Mouse (Mus musculus): ENCODE results near the gene Pkd1l3. TPM values are rescaled to one million over a fixed set of nuclear protein-coding genes. Genes with fewer than 3 reads are reported as not detected.

Pkd1l3 gene
- total and polyA plus RNA-seq, 3 experiments: 2.6 to 7.4 TPM; not detected in 1

- Histone ChIP-seq H3K27me3 (ENCODE audit: control insufficient read depth in 1 of 2, insufficient read depth in 2 of 2, low read length in 2 of 2) (no peaks in the 10 kb centered on the region), H3K4me1 (ENCODE audit: control insufficient read depth in 1 of 2, insufficient read depth in 2 of 2, low read length in 2 of 2) (no peaks in the 10 kb centered on the region), H3K27ac (ENCODE audit: control insufficient read depth, low read depth, low read length) (no peak overlapping the region), H3K9ac (ENCODE audit: control insufficient read depth, low read depth, low read length, poor library complexity, severe bottlenecking) (no peak overlapping the region), H3K4me3 (ENCODE audit: control insufficient read depth in 1 of 2, insufficient read depth in 1 of 2, low read depth in 2 of 2, low read length in 2 of 2) (no peak overlapping the region), H3K9me3 (replicated peaks; ENCODE audit: insufficient read depth, low read length) (no peaks in the 10 kb centered on the region), H3K36me3 (ENCODE audit: control insufficient read depth in 1 of 2, insufficient read depth in 2 of 2, low read length in 2 of 2) (no peaks in the 10 kb centered on the region), H3K79me2 (ENCODE audit: control insufficient read depth, insufficient read depth, low read length, poor library complexity) (no peaks in the 10 kb centered on the region)
- no peak for TF ChIP-seq CTCF (IDR thresholded peaks at IDR 0.05 in 2 of 3, conservative IDR thresholded peaks at IDR 0.05 in 1 of 3; ENCODE audit: control insufficient read depth in 1 of 3, insufficient read depth in 1 of 3, low read depth in 2 of 3, low read length in 3 of 3, poor library complexity in 1 of 3, severe bottlenecking in 1 of 3)
- no peak for TF ChIP-seq NRF1 (IDR thresholded peaks at IDR 0.05; ENCODE audit: insufficient read depth, low read depth, low read length, poor library complexity, severe bottlenecking)
- no peak for TF ChIP-seq ZNF384 (IDR thresholded peaks at IDR 0.05; ENCODE audit: low read depth, low read length)
- no peak for TF ChIP-seq MYB (IDR thresholded peaks at IDR 0.05; ENCODE audit: low read depth, low read length)
- no peak for TF ChIP-seq BHLHE40 (IDR thresholded peaks at IDR 0.05; ENCODE audit: borderline replicate concordance, low read depth, low read length)
- no peak for TF ChIP-seq MXI1 (IDR thresholded peaks at IDR 0.05; ENCODE audit: low read depth, low read length)
- no peak for TF ChIP-seq EP300 (IDR thresholded peaks at IDR 0.05; ENCODE audit: low read depth in 1 of 2, low read length in 2 of 2)
- no peak for TF ChIP-seq USF2 (IDR thresholded peaks at IDR 0.05; ENCODE audit: borderline replicate concordance in 1 of 2, insufficient read depth in 1 of 2, low read depth in 1 of 2, low read length in 2 of 2)
- no peak for TF ChIP-seq CHD1 (IDR thresholded peaks at IDR 0.05; ENCODE audit: low read depth, low read length)
- TF ChIP-seq HCFC1 (IDR thresholded peaks at IDR 0.05; ENCODE audit: low read depth, low read length): no peak
- no peak for TF ChIP-seq JUND (IDR thresholded peaks at IDR 0.05; ENCODE audit: low read depth, low read length)
- no peak for TF ChIP-seq GABPA (IDR thresholded peaks at IDR 0.05; ENCODE audit: low read depth, low read length)
- no peak for TF ChIP-seq CHD2 (IDR thresholded peaks at IDR 0.05; ENCODE audit: low read length)
- no peak for TF ChIP-seq GATA1 (IDR thresholded peaks at IDR 0.05; ENCODE audit: low read depth, low read length)
- no peak for TF ChIP-seq TCF12 (IDR thresholded peaks at IDR 0.05; ENCODE audit: low read depth, low read length)
- TF ChIP-seq USF1 (IDR thresholded peaks at IDR 0.05; ENCODE audit: low read depth, low read length): no peak
- no peak for TF ChIP-seq KAT2A (conservative IDR thresholded peaks at IDR 0.05; ENCODE audit: low read depth, low read length)
- TF ChIP-seq ETS1 (IDR thresholded peaks at IDR 0.05; ENCODE audit: low read depth, low read length): no peak
- no peak for DNase-seq (ENCODE audit: low read depth, low spot score)
Measured at GRCm38 (mm10) chr8:109650801-109651200, 36.5 kb downstream of the Pkd1l3 start.

GRCm38 (mm10) chr8:109656860-109657259 is 42.5 kb downstream of the Pkd1l3 start:
- no peaks in the 10 kb centered on the region for H3K79me2 ChIP-seq (ENCODE audit: control insufficient read depth, insufficient read depth, low read length, poor library complexity)
- H3K9ac ChIP-seq (ENCODE audit: control insufficient read depth, low read depth, low read length, poor library complexity, severe bottlenecking): no peak overlapping the region
- no peaks in the 10 kb centered on the region for H3K27me3 ChIP-seq (ENCODE audit: control insufficient read depth in 1 of 2, insufficient read depth in 2 of 2, low read length in 2 of 2)
- no peak for DNase-seq (ENCODE audit: low read depth, low spot score)
- H3K4me1 ChIP-seq (ENCODE audit: control insufficient read depth in 1 of 2, insufficient read depth in 2 of 2, low read length in 2 of 2): no peaks in the 10 kb centered on the region
- no peaks in the 10 kb centered on the region for H3K9me3 ChIP-seq (replicated peaks; ENCODE audit: insufficient read depth, low read length)
- H3K36me3 ChIP-seq (ENCODE audit: control insufficient read depth in 1 of 2, insufficient read depth in 2 of 2, low read length in 2 of 2): no peaks in the 10 kb centered on the region
- H3K27ac ChIP-seq (ENCODE audit: control insufficient read depth, low read depth, low read length): no peak overlapping the region
- H3K4me3 ChIP-seq (ENCODE audit: control insufficient read depth in 1 of 2, insufficient read depth in 1 of 2, low read depth in 2 of 2, low read length in 2 of 2): no peak overlapping the region
- TF ChIP-seq NELFE (IDR thresholded peaks at IDR 0.05; ENCODE audit: low read depth, low read length) (no peak), CHD2 (IDR thresholded peaks at IDR 0.05; ENCODE audit: low read length) (no peak), GABPA (IDR thresholded peaks at IDR 0.05; ENCODE audit: low read depth, low read length) (no peak), UBTF (IDR thresholded peaks at IDR 0.05; ENCODE audit: borderline replicate concordance, insufficient read depth, low read depth, low read length) (no peak), NRF1 (IDR thresholded peaks at IDR 0.05; ENCODE audit: insufficient read depth, low read depth, low read length, poor library complexity, severe bottlenecking) (no peak), SMC3 (IDR thresholded peaks at IDR 0.05; ENCODE audit: low read depth, low read length) (no peak), USF2 (IDR thresholded peaks at IDR 0.05; ENCODE audit: borderline replicate concordance in 1 of 2, insufficient read depth in 1 of 2, low read depth in 1 of 2, low read length in 2 of 2) (no peak), BHLHE40 (IDR thresholded peaks at IDR 0.05; ENCODE audit: borderline replicate concordance, low read depth, low read length) (no peak), CTCF (IDR thresholded peaks at IDR 0.05 in 2 of 3, conservative IDR thresholded peaks at IDR 0.05 in 1 of 3; ENCODE audit: control insufficient read depth in 1 of 3, insufficient read depth in 1 of 3, low read depth in 2 of 3, low read length in 3 of 3, poor library complexity in 1 of 3, severe bottlenecking in 1 of 3) (no peak), MYC (IDR thresholded peaks at IDR 0.05; ENCODE audit: low read depth, low read length) (no peak)
